8 mouse cellular contexts compared by ENCODE assay signal in the genomic region with DNA sequence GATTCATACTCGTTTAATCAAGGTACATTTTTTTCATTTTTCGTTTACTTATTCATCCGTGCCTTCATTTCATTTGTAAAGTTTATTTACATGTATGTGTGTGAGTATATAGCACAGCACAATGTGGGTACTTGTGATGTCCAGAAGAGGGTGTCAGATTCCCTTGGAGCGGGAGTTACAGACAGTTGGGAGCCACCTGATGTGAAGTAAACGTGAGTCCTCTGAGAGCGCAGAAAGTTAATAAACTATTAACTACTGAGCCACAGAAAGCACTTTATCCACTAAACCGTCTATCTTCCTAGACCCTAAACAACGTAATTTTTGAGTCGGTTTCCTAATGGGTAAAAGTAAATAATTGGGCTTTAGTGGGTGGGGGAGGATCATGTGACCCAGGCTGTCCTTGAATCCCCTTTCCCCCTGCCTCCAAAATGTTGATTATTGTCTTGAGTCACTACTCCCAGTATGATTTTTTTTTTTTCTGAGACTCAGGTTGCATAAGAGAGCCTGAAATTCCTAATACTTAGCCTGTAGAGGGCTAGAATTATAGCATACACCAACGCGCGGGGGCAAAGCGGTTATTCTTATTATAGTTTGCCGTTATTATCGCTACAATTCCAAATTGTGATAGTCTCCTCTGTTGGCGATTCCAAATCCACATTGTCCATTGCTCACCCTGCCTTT. TPM values are rescaled to one million over a fixed set of nuclear protein-coding genes. Genes with fewer than 3 reads are reported as not detected.
DNase-seq lines count a peak whose midpoint lies in the region; ATAC-seq and TF ChIP-seq lines count a peak whose summit lies in the region.

No protein-coding gene starts in this region.

- H3K4me2 ChIP-seq in heart, postnatal 0 days (ENCODE audit: low read depth, low read length) = peak overlapping the region; percentile 60
- peak overlapping the region; percentile 57 for H3K4me2 ChIP-seq in hindbrain, embryonic 14.5 days (replicated peaks)
- H3K4me2 ChIP-seq in midbrain, embryonic 12.5 days (replicated peaks) = peak overlapping the region; percentile 80

- H3K4me3 ChIP-seq in heart, postnatal 0 days (ENCODE audit: low read depth, low read length) = peak overlapping the region; percentile 100
- peak overlapping the region; percentile 93 for H3K4me3 ChIP-seq in hindbrain, embryonic 14.5 days (replicated peaks; ENCODE audit: low read length)
- peak overlapping the region; percentile 97 for H3K4me3 ChIP-seq in midbrain, embryonic 12.5 days

- no peak; the same call in 1 of the 2 replicates for ATAC-seq in heart, postnatal 0 days (ENCODE audit: insufficient read depth, low read depth)
- peak; percentile 47 for ATAC-seq in hindbrain, embryonic 14.5 days (ENCODE audit: low FRiP score)
- ATAC-seq in midbrain, embryonic 12.5 days (ENCODE audit: low FRiP score, low read depth) = no peak; the same call in none of the 2 replicates

- H3K27ac ChIP-seq in heart, postnatal 0 days (ENCODE audit: low read depth) = peak overlapping the region; percentile 100
- peak overlapping the region; percentile 91 for H3K27ac ChIP-seq in hindbrain, embryonic 14.5 days
- peak overlapping the region; percentile 56 for H3K27ac ChIP-seq in midbrain, embryonic 12.5 days (replicated peaks)

- TF ChIP-seq CTCF in heart, postnatal 0 days (IDR thresholded peaks at IDR 0.05; ENCODE audit: low read depth) = peak; percentile 16; the same call in 1 of the 2 replicates

- peak overlapping the region; percentile 100 for H3K9ac ChIP-seq in heart, postnatal 0 days (replicated peaks; ENCODE audit: low read depth, low read length)
- H3K9ac ChIP-seq in hindbrain, embryonic 14.5 days = peak overlapping the region; percentile 96
- H3K9ac ChIP-seq in midbrain, embryonic 12.5 days (replicated peaks) = peak overlapping the region; percentile 96

- 29% methylated on average over 16 of the region's 16 CpGs for WGBS in heart, postnatal 0 days
- 25% methylated on average over 16 of the region's 16 CpGs for WGBS in hindbrain, embryonic 14.5 days
- 26% methylated on average over 16 of the region's 16 CpGs for WGBS in midbrain, embryonic 12.5 days

- H3K27me3 ChIP-seq in heart, postnatal 0 days (ENCODE audit: control insufficient read depth, insufficient read depth, low read length) = no peaks in the 10 kb centered on the region
- H3K27me3 ChIP-seq in hindbrain, embryonic 14.5 days (ENCODE audit: control insufficient read depth, insufficient read depth, low read length) = no peaks in the 10 kb centered on the region
- H3K27me3 ChIP-seq in midbrain, embryonic 12.5 days = no peaks in the 10 kb centered on the region

- peak; percentile 14 for DNase-seq in heart, postnatal 0 days (ENCODE audit: low spot score)
- DNase-seq in heart, adult 9 months (ENCODE audit: low spot score in 2 of 2) = no peak
- DNase-seq in ZHBTc4 (ENCODE audit: low read depth, low spot score) = peak; percentile 64
- DNase-seq in hindbrain, embryonic 14.5 days (ENCODE audit: low spot score) = no peak
- no peak for DNase-seq in right cerebral cortex, postnatal 14 days
- DNase-seq in gastrocnemius, postnatal 36 days = no peak
- no peak for DNase-seq in gastrocnemius, postnatal 25 days

- H3K4me1 ChIP-seq in heart, postnatal 0 days (ENCODE audit: control insufficient read depth, insufficient read depth) = peaks cover 27% of the 10 kb centered on the region; the same call in 1 of the 2 replicates
- H3K4me1 ChIP-seq in hindbrain, embryonic 14.5 days (replicated peaks; ENCODE audit: control insufficient read depth, insufficient read depth, low read length) = peaks cover 28% of the 10 kb centered on the region
- H3K4me1 ChIP-seq in midbrain, embryonic 12.5 days = peaks cover 32% of the 10 kb centered on the region

- no peaks in the 10 kb centered on the region for H3K36me3 ChIP-seq in heart, postnatal 0 days (replicated peaks; ENCODE audit: control insufficient read depth, insufficient read depth, low read length)
- no peaks in the 10 kb centered on the region for H3K36me3 ChIP-seq in hindbrain, embryonic 14.5 days (replicated peaks; ENCODE audit: control insufficient read depth, insufficient read depth)
- no peaks in the 10 kb centered on the region for H3K36me3 ChIP-seq in midbrain, embryonic 12.5 days

- intact Hi-C loops in gastrocnemius, postnatal 36 days (cut with DNase I) = no loop called here

- no peak for TF ChIP-seq EP300 in heart, postnatal 0 days (IDR thresholded peaks at IDR 0.05; ENCODE audit: low read depth)

- H3K9me3 ChIP-seq in heart, postnatal 0 days (replicated peaks; ENCODE audit: control insufficient read depth, low read length) = no peaks in the 10 kb centered on the region
- H3K9me3 ChIP-seq in hindbrain, embryonic 14.5 days (ENCODE audit: control insufficient read depth, low read length) = no peaks in the 10 kb centered on the region
- H3K9me3 ChIP-seq in midbrain, embryonic 12.5 days = no peaks in the 10 kb centered on the region

RNA-seq across cellular contexts. Expression of a gene that starts 0.6 kb away (rescaled TPM):
- 1,146 and 1,154 TPM in 2 replicates for total RNA-seq in heart, postnatal 0 days (2014; rRNA removed; ENCODE audit: low replicate concordance)
- 4,139 and 4,337 TPM in 2 replicates for polyA plus RNA-seq in heart, postnatal 0 days (2015; fragmentation: Nextera tagmentation; extraction: Ambion mirVana)
- 956 and 1,017 TPM in 2 replicates for polyA plus RNA-seq in hindbrain, embryonic 14.5 days (2014; fragmentation: Nextera tagmentation; extraction: Ambion mirVana)
- 705 and 706 TPM in 2 replicates for polyA plus RNA-seq in midbrain, embryonic 12.5 days (2016; fragmentation: Nextera tagmentation; extraction: Ambion mirVana)
- 1,000 to 10,000 TPM; 1,357 to 1,404 TPM for total RNA-seq in gastrocnemius, postnatal 36 days (2021)
- 1,000 to 10,000 TPM; 1,447 to 1,511 TPM for total RNA-seq in gastrocnemius, postnatal 25 days (2021)

RNA-seq across cellular contexts. Expression of a gene that starts 16.7 kb away (rescaled TPM):
- total RNA-seq in heart, postnatal 0 days (2014; rRNA removed; ENCODE audit: low replicate concordance) = 13.8 and 21.3 TPM in 2 replicates
- polyA plus RNA-seq in heart, postnatal 0 days (2015; fragmentation: Nextera tagmentation; extraction: Ambion mirVana) = 11.3 and 15.0 TPM in 2 replicates
- polyA plus RNA-seq in hindbrain, embryonic 14.5 days (2014; fragmentation: Nextera tagmentation; extraction: Ambion mirVana) = 17.0 and 19.7 TPM in 2 replicates
- 13.8 and 17.0 TPM in 2 replicates for polyA plus RNA-seq in midbrain, embryonic 12.5 days (2016; fragmentation: Nextera tagmentation; extraction: Ambion mirVana)
- total RNA-seq in gastrocnemius, postnatal 36 days (2021) = not detected
- not detected for total RNA-seq in gastrocnemius, postnatal 25 days (2021)

RNA-seq across cellular contexts. Expression of a gene that starts 16.8 kb away (rescaled TPM):
- 4.5 and 9.2 TPM in 2 replicates for total RNA-seq in heart, postnatal 0 days (2014; rRNA removed; ENCODE audit: low replicate concordance)
- 8.0 and 8.8 TPM in 2 replicates for polyA plus RNA-seq in heart, postnatal 0 days (2015; fragmentation: Nextera tagmentation; extraction: Ambion mirVana)
- 21.2 and 23.1 TPM in 2 replicates for polyA plus RNA-seq in hindbrain, embryonic 14.5 days (2014; fragmentation: Nextera tagmentation; extraction: Ambion mirVana)
- 21.0 TPM in 2 replicates for polyA plus RNA-seq in midbrain, embryonic 12.5 days (2016; fragmentation: Nextera tagmentation; extraction: Ambion mirVana)
- 1 to 10 TPM; 4.0 to 5.5 TPM for total RNA-seq in gastrocnemius, postnatal 36 days (2021)
- 1 to 10 TPM; 3.3 to 5.6 TPM for total RNA-seq in gastrocnemius, postnatal 25 days (2021)

RNA-seq across cellular contexts. Expression of a gene that starts 32.0 kb away (rescaled TPM):
- total RNA-seq in heart, postnatal 0 days (2014; rRNA removed; ENCODE audit: low replicate concordance) = 130 TPM in 2 replicates
- polyA plus RNA-seq in heart, postnatal 0 days (2015; fragmentation: Nextera tagmentation; extraction: Ambion mirVana) = 97.7 and 99.1 TPM in 2 replicates
- 54.7 and 60.0 TPM in 2 replicates for polyA plus RNA-seq in hindbrain, embryonic 14.5 days (2014; fragmentation: Nextera tagmentation; extraction: Ambion mirVana)
- polyA plus RNA-seq in midbrain, embryonic 12.5 days (2016; fragmentation: Nextera tagmentation; extraction: Ambion mirVana) = 65.7 and 67.3 TPM in 2 replicates
- total RNA-seq in gastrocnemius, postnatal 36 days (2021) = 10 to 100 TPM; 80.9 to 83.7 TPM
- total RNA-seq in gastrocnemius, postnatal 25 days (2021) = 10 to 100 TPM; 75.1 to 87.6 TPM

RNA-seq across cellular contexts. Expression of a gene that starts 40.2 kb away (rescaled TPM):
- 42.1 and 91.7 TPM in 2 replicates for total RNA-seq in heart, postnatal 0 days (2014; rRNA removed; ENCODE audit: low replicate concordance)
- 45.9 and 46.5 TPM in 2 replicates for polyA plus RNA-seq in heart, postnatal 0 days (2015; fragmentation: Nextera tagmentation; extraction: Ambion mirVana)
- 44.0 and 45.0 TPM in 2 replicates for polyA plus RNA-seq in hindbrain, embryonic 14.5 days (2014; fragmentation: Nextera tagmentation; extraction: Ambion mirVana)
- 57.6 and 62.6 TPM in 2 replicates for polyA plus RNA-seq in midbrain, embryonic 12.5 days (2016; fragmentation: Nextera tagmentation; extraction: Ambion mirVana)
- 10 to 100 TPM; 33.8 to 37.3 TPM for total RNA-seq in gastrocnemius, postnatal 36 days (2021)
- total RNA-seq in gastrocnemius, postnatal 25 days (2021) = 10 to 100 TPM; 31.3 to 36.9 TPM

Comparison
In these comparisons a context has a peak if more than half of its experiments do, and no peak if none do; other contexts are left out.
1. DNase-seq: peak in heart, postnatal 0 days (single experiment) and ZHBTc4 (single experiment); none in heart, adult 9 months (0 of 2), hindbrain, embryonic 14.5 days (single experiment), right cerebral cortex, postnatal 14 days (single experiment), gastrocnemius, postnatal 36 days (0 of 2) and gastrocnemius, postnatal 25 days (single experiment).
2. RNA of a gene that starts 16.7 kb away (total RNA-seq): 13.8 to 21.3 TPM in heart, postnatal 0 days; not detected in gastrocnemius, postnatal 36 days and not detected in gastrocnemius, postnatal 25 days; every median in the first group is over 10 times any median in the second.
3. Peak in every context shown above with its lines, with median percentiles within 50 percentile points of each other: H3K27ac ChIP-seq, H3K4me2 ChIP-seq, H3K4me3 ChIP-seq and H3K9ac ChIP-seq.